Mouse (Mus musculus): Measurements from ENCODE around the gene Neurog1. TPM values are rescaled to one million over a fixed set of nuclear protein-coding genes. Genes with fewer than 3 reads are reported as not detected.

Gene Neurog1
- total RNA-seq, 1 experiment: 0.45 TPM

DNA sequence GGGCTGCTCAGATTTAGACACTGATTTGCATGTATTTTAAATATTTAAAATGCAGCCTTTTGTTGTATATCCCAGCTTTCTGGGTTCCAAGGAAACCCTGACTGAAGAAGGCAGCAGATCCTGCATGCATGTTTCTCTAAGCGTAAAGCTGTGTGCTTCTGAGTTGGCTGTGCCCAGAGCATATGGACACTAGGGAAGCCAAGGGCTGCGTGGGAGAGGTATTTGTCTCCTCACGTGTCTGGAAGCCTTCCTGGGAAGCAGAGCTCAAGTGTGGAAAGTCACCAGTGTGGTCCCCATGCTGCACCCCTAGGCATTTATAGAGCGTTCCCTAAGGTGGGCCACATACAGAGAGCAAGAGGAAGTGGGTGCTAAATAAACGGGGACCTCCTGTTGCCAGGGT, 13.7 kb upstream of the Neurog1 start:
- in situ Hi-C loops (cut with MboI; ENCODE audit: low sequenced_read_pairs in 2 of 2, unreplicated experiment in 2 of 2): no loop called here
- no peak overlapping the region for H3K27ac ChIP-seq (ENCODE audit: insufficient read depth, low read depth, low read length, poor library complexity, severe bottlenecking)
- no peak overlapping the region for H3K9ac ChIP-seq (ENCODE audit: insufficient read depth, low read depth, low read length, poor library complexity, severe bottlenecking)
- no peaks in the 10 kb centered on the region for H3K9me3 ChIP-seq (ENCODE audit: control insufficient read depth, insufficient read depth, low read depth, low read length)
- no peaks in the 10 kb centered on the region for H3K36me3 ChIP-seq (ENCODE audit: control insufficient read depth, insufficient read depth, low read length, poor library complexity, severe bottlenecking)
- TF ChIP-seq CHD2 (IDR thresholded peaks at IDR 0.05; ENCODE audit: low read depth, low read length) (no peak), HCFC1 (IDR thresholded peaks at IDR 0.05; ENCODE audit: borderline replicate concordance, insufficient read depth, low read length) (no peak), ZC3H11A (IDR thresholded peaks at IDR 0.05; ENCODE audit: borderline replicate concordance, low read depth, low read length) (no peak), ZNF384 (IDR thresholded peaks at IDR 0.05; ENCODE audit: low read depth, low read length) (no peak), MAFK (IDR thresholded peaks at IDR 0.05; ENCODE audit: insufficient read depth, low read depth, low read length) (no peak)
- peaks cover 0 to under 1% of the 10 kb centered on the region in 2 experiments; a peak in 1 of 4 replicates for H3K4me1 ChIP-seq (ENCODE audit: control insufficient read depth in 2 of 2, insufficient read depth in 2 of 2, low read length in 2 of 2, poor library complexity in 1 of 2)
- H3K4me3 ChIP-seq (ENCODE audit: insufficient read depth in 1 of 2, low read depth in 1 of 2, low read length in 2 of 2, poor library complexity in 1 of 2, severe bottlenecking in 1 of 2): no peak overlapping the region
- no peak for DNase-seq (ENCODE audit: low read depth, low spot score)

- no peak overlapping the region for H3K4me3 ChIP-seq (ENCODE audit: insufficient read depth in 1 of 2, low read depth in 1 of 2, low read length in 2 of 2, poor library complexity in 1 of 2, severe bottlenecking in 1 of 2)
- no peaks in the 10 kb centered on the region for H3K9me3 ChIP-seq (ENCODE audit: control insufficient read depth, insufficient read depth, low read depth, low read length)
- TF ChIP-seq ZC3H11A (IDR thresholded peaks at IDR 0.05; ENCODE audit: borderline replicate concordance, low read depth, low read length) (no peak), MAFK (IDR thresholded peaks at IDR 0.05; ENCODE audit: insufficient read depth, low read depth, low read length) (no peak), CHD2 (IDR thresholded peaks at IDR 0.05; ENCODE audit: low read depth, low read length) (no peak), ZNF384 (IDR thresholded peaks at IDR 0.05; ENCODE audit: low read depth, low read length) (no peak), HCFC1 (IDR thresholded peaks at IDR 0.05; ENCODE audit: borderline replicate concordance, insufficient read depth, low read length) (no peak)
- DNase-seq (ENCODE audit: low read depth, low spot score): no peak
- peaks cover 0 to 3% of the 10 kb centered on the region in 2 experiments; a peak in 2 of 4 replicates for H3K4me1 ChIP-seq (ENCODE audit: control insufficient read depth in 2 of 2, insufficient read depth in 2 of 2, low read length in 2 of 2, poor library complexity in 1 of 2)
- no peaks in the 10 kb centered on the region for H3K36me3 ChIP-seq (ENCODE audit: control insufficient read depth, insufficient read depth, low read length, poor library complexity, severe bottlenecking)
- no peak overlapping the region for H3K9ac ChIP-seq (ENCODE audit: insufficient read depth, low read depth, low read length, poor library complexity, severe bottlenecking)
- no peak overlapping the region for H3K27ac ChIP-seq (ENCODE audit: insufficient read depth, low read depth, low read length, poor library complexity, severe bottlenecking)
- in situ Hi-C loops (cut with MboI; ENCODE audit: low sequenced_read_pairs in 2 of 2, unreplicated experiment in 2 of 2): no loop called here
Observed at GRCm38 (mm10) chr13:56262269-56262668, 10.3 kb upstream of the Neurog1 start.

GRCm38 (mm10) chr13:56260344-56260780, 8.4 kb upstream of the Neurog1 start:
- DNase-seq (ENCODE audit: low read depth, low spot score): no peak
- H3K36me3 ChIP-seq (ENCODE audit: control insufficient read depth, insufficient read depth, low read length, poor library complexity, severe bottlenecking): no peaks in the 10 kb centered on the region
- H3K4me1 ChIP-seq (ENCODE audit: control insufficient read depth in 2 of 2, insufficient read depth in 2 of 2, low read length in 2 of 2, poor library complexity in 1 of 2): peaks cover 0 to 3% of the 10 kb centered on the region in 2 experiments; a peak in 2 of 4 replicates
- no peak overlapping the region for H3K9ac ChIP-seq (ENCODE audit: insufficient read depth, low read depth, low read length, poor library complexity, severe bottlenecking)
- no peak overlapping the region for H3K27ac ChIP-seq (ENCODE audit: insufficient read depth, low read depth, low read length, poor library complexity, severe bottlenecking)
- peak overlapping the region in 1 of 2 experiments; percentile 20; a peak in 1 of 4 replicates for H3K4me3 ChIP-seq (ENCODE audit: insufficient read depth in 1 of 2, low read depth in 1 of 2, low read length in 2 of 2, poor library complexity in 1 of 2, severe bottlenecking in 1 of 2)
- no peak for TF ChIP-seq ZNF384 (IDR thresholded peaks at IDR 0.05; ENCODE audit: low read depth, low read length)
- TF ChIP-seq MAFK (IDR thresholded peaks at IDR 0.05; ENCODE audit: insufficient read depth, low read depth, low read length): no peak
- TF ChIP-seq HCFC1 (IDR thresholded peaks at IDR 0.05; ENCODE audit: borderline replicate concordance, insufficient read depth, low read length): no peak
- TF ChIP-seq ZC3H11A (IDR thresholded peaks at IDR 0.05; ENCODE audit: borderline replicate concordance, low read depth, low read length): no peak
- TF ChIP-seq CHD2 (IDR thresholded peaks at IDR 0.05; ENCODE audit: low read depth, low read length): no peak
- no peaks in the 10 kb centered on the region for H3K9me3 ChIP-seq (ENCODE audit: control insufficient read depth, insufficient read depth, low read depth, low read length)
- in situ Hi-C loops (cut with MboI; ENCODE audit: low sequenced_read_pairs in 2 of 2, unreplicated experiment in 2 of 2): no loop called here

- Histone ChIP-seq H3K9ac (ENCODE audit: insufficient read depth, low read depth, low read length, poor library complexity, severe bottlenecking) (no peak overlapping the region), H3K9me3 (ENCODE audit: control insufficient read depth, insufficient read depth, low read depth, low read length) (no peaks in the 10 kb centered on the region), H3K27ac (ENCODE audit: insufficient read depth, low read depth, low read length, poor library complexity, severe bottlenecking) (no peak overlapping the region), H3K36me3 (ENCODE audit: control insufficient read depth, insufficient read depth, low read length, poor library complexity, severe bottlenecking) (no peaks in the 10 kb centered on the region), H3K4me3 (ENCODE audit: insufficient read depth in 1 of 2, low read depth in 1 of 2, low read length in 2 of 2, poor library complexity in 1 of 2, severe bottlenecking in 1 of 2) (peak overlapping the region in 1 of 2 experiments; percentile 41; a peak in 2 of 4 replicates), H3K4me1 (ENCODE audit: control insufficient read depth in 2 of 2, insufficient read depth in 2 of 2, low read length in 2 of 2, poor library complexity in 1 of 2) (peaks cover 0 to 3% of the 10 kb centered on the region in 2 experiments; a peak in 2 of 4 replicates)
- TF ChIP-seq ZC3H11A (IDR thresholded peaks at IDR 0.05; ENCODE audit: borderline replicate concordance, low read depth, low read length): no peak
- TF ChIP-seq CHD2 (IDR thresholded peaks at IDR 0.05; ENCODE audit: low read depth, low read length): no peak
- no peak for TF ChIP-seq ZNF384 (IDR thresholded peaks at IDR 0.05; ENCODE audit: low read depth, low read length)
- peak; percentile 33 for DNase-seq (ENCODE audit: low read depth, low spot score)
- in situ Hi-C loops (cut with MboI; ENCODE audit: low sequenced_read_pairs in 2 of 2, unreplicated experiment in 2 of 2): no loop called here
Observed at GRCm38 (mm10) chr13:56259926-56260250, 7.9 kb upstream of the Neurog1 start.

Measured in ES-E14 (cell line).